Mouse (Mus musculus) urinary bladder, postnatal 10 days (tissue): ENCODE results near the gene Plod2.
A peak's percentile ranks its signal among the peaks of the same experiment; 100 is the strongest.

Experiments
- DNase-seq: peaks from one replicate; pipeline ENCODE4 v3.0.0; 2022; ENCODE audit warnings: low spot score

Gene Plod2

GRCm38 (mm10) chr9:92541977-92542561, at the start of gene Plod2:
Plod2 (plus strand) TSS chr9:92542223.
- peak; percentile 16 for DNase-seq

- peak; percentile 78 for DNase-seq
Measured at GRCm38 (mm10) chr9:92499710-92500410, 42.2 kb upstream of the Plod2 start.

GRCm38 (mm10) chr9:92504256-92504655, 37.8 kb upstream of the Plod2 start:
- no peak for DNase-seq

GRCm38 (mm10) chr9:92504889-92505288, 37.1 kb upstream of the Plod2 start:
- no peak for DNase-seq

GRCm38 (mm10) chr9:92511696-92512095, 30.3 kb upstream of the Plod2 start:
- DNase-seq, result no peak

GRCm38 (mm10) chr9:92517036-92517435, 25.0 kb upstream of the Plod2 start:
- no peak for DNase-seq

- DNase-seq, result no peak
Measured at GRCm38 (mm10) chr9:92520751-92521150, 21.3 kb upstream of the Plod2 start.

- DNase-seq, result no peak
Measured at GRCm38 (mm10) chr9:92524506-92524905, 17.5 kb upstream of the Plod2 start.

- DNase-seq, result no peak
Measured at GRCm38 (mm10) chr9:92530055-92530454, 12.0 kb upstream of the Plod2 start.

GRCm38 (mm10) chr9:92537735-92538134, 4.3 kb upstream of the Plod2 start:
- DNase-seq, result no peak

- no peak for DNase-seq
Measured at GRCm38 (mm10) chr9:92538216-92538615, 3.8 kb upstream of the Plod2 start.

GRCm38 (mm10) chr9:92542591-92543416, 781 bp downstream of the Plod2 start:
- DNase-seq, result peak; percentile 14

GRCm38 (mm10) chr9:92544146-92544545, 2.1 kb downstream of the Plod2 start:
- DNase-seq, result no peak

- no peak for DNase-seq
Measured at GRCm38 (mm10) chr9:92545021-92545420, 3.0 kb downstream of the Plod2 start.

- DNase-seq, result no peak
Measured at GRCm38 (mm10) chr9:92546446-92546845, 4.4 kb downstream of the Plod2 start.

GRCm38 (mm10) chr9:92547106-92547505, 5.1 kb downstream of the Plod2 start:
- DNase-seq, result no peak

- DNase-seq, result no peak
Measured at GRCm38 (mm10) chr9:92547821-92548220, 5.8 kb downstream of the Plod2 start.

- no peak for DNase-seq
Measured at GRCm38 (mm10) chr9:92548603-92549002, 6.6 kb downstream of the Plod2 start.

- no peak for DNase-seq
Measured at GRCm38 (mm10) chr9:92549811-92550490, 7.9 kb downstream of the Plod2 start.

- DNase-seq, result no peak
Measured at GRCm38 (mm10) chr9:92550981-92551380, 9.0 kb downstream of the Plod2 start.

- DNase-seq, result no peak
Measured at GRCm38 (mm10) chr9:92551666-92552065, 9.6 kb downstream of the Plod2 start.

- DNase-seq, result no peak
Measured at GRCm38 (mm10) chr9:92552691-92553090, 10.7 kb downstream of the Plod2 start.
